Mouse (Mus musculus): ENCODE results near the gene Man2a1. TPM values are rescaled to one million over a fixed set of nuclear protein-coding genes. Genes with fewer than 3 reads are reported as not detected.
A peak's percentile ranks its signal among the peaks of the same experiment; 100 is the strongest.
"Not testable (repeated sequence)": the region's sequence is repeated elsewhere in the genome, so short reads cannot be mapped to it uniquely, and the experiment has no call there.

The Man2a1 gene
- total RNA-seq, 2 experiments from 2014 or later, result 6.0 to 7.4 TPM

- DNase-seq (ENCODE audit: low spot score), result peak; percentile 48
Observed at GRCm38 (mm10) chr17:64752126-64753019, 151.8 kb downstream of the Man2a1 start.

GRCm38 (mm10) chr17:64753507-64753906 is 153.0 kb downstream of the Man2a1 start:
- no peak for DNase-seq (ENCODE audit: low spot score)

GRCm38 (mm10) chr17:64754142-64754863 is 153.8 kb downstream of the Man2a1 start:
- DNase-seq (ENCODE audit: low spot score), result no peak

GRCm38 (mm10) chr17:64755191-64755590 is 154.7 kb downstream of the Man2a1 start:
- no peak for DNase-seq (ENCODE audit: low spot score)

- not testable (repeated sequence) for DNase-seq (ENCODE audit: low spot score)
Observed at GRCm38 (mm10) chr17:64762651-64763050, 162.1 kb downstream of the Man2a1 start.

- DNase-seq (ENCODE audit: low spot score), result no peak
Observed at GRCm38 (mm10) chr17:64763491-64763890, 163.0 kb downstream of the Man2a1 start.

- no peak for DNase-seq (ENCODE audit: low spot score)
Observed at GRCm38 (mm10) chr17:64764175-64765122, 163.9 kb downstream of the Man2a1 start.

GRCm38 (mm10) chr17:64765286-64765685 is 164.8 kb downstream of the Man2a1 start:
- DNase-seq (ENCODE audit: low spot score), result no peak

GRCm38 (mm10) chr17:64766507-64766906 is 166.0 kb downstream of the Man2a1 start:
- DNase-seq (ENCODE audit: low spot score), result no peak

- no peak for DNase-seq (ENCODE audit: low spot score)
Observed at GRCm38 (mm10) chr17:64770277-64770676, 169.7 kb downstream of the Man2a1 start.

GRCm38 (mm10) chr17:64772611-64773010 is 172.1 kb downstream of the Man2a1 start:
- DNase-seq (ENCODE audit: low spot score), result no peak

- DNase-seq (ENCODE audit: low spot score), result no peak
Observed at GRCm38 (mm10) chr17:64774218-64774617, 173.7 kb downstream of the Man2a1 start.

- no peak for DNase-seq (ENCODE audit: low spot score)
Observed at GRCm38 (mm10) chr17:64778300-64778699, 177.8 kb downstream of the Man2a1 start.

GRCm38 (mm10) chr17:64778756-64779155 is 178.2 kb downstream of the Man2a1 start:
- no peak for DNase-seq (ENCODE audit: low spot score)

- DNase-seq (ENCODE audit: low spot score), result no peak
Observed at GRCm38 (mm10) chr17:64780753-64781490, 180.4 kb downstream of the Man2a1 start.

GRCm38 (mm10) chr17:64782307-64782706 is 181.8 kb downstream of the Man2a1 start:
- no peak for DNase-seq (ENCODE audit: low spot score)

GRCm38 (mm10) chr17:64785961-64786360 is 185.4 kb downstream of the Man2a1 start:
- no peak for DNase-seq (ENCODE audit: low spot score)

- no peak for DNase-seq (ENCODE audit: low spot score)
Observed at GRCm38 (mm10) chr17:64788301-64788700, 187.8 kb downstream of the Man2a1 start.

- DNase-seq (ENCODE audit: low spot score), result no peak
Observed at GRCm38 (mm10) chr17:64789175-64789574, 188.6 kb downstream of the Man2a1 start.

GRCm38 (mm10) chr17:64792076-64792475 is 191.5 kb downstream of the Man2a1 start:
- no peak for DNase-seq (ENCODE audit: low spot score)

GRCm38 (mm10) chr17:64792623-64793022 is 192.1 kb downstream of the Man2a1 start:
- no peak for DNase-seq (ENCODE audit: low spot score)
